21 mouse cellular contexts compared by ENCODE assay signal in genomic region chr19:41114611-41115010, GRCm38 (mm10). TPM values are rescaled to one million over a fixed set of nuclear protein-coding genes. Genes with fewer than 3 reads are reported as not detected.
A peak's percentile ranks its signal among the peaks of the same experiment; 100 is the strongest.
DNase-seq lines count a peak whose midpoint lies in the region; ATAC-seq lines count a peak whose summit lies in the region.
"Had no signal": no experiment of that assay in that cellular context is flagged by ENCODE, and none has a peak within 500 bp of the region (broad histone marks: within the 10 kb centered on the region; RNA-seq: fewer than 3 reads in every experiment).

No protein-coding gene starts in this region.

- no peak overlapping the region for H3K4me2 ChIP-seq in embryonic facial prominence, embryonic 14.5 days (ENCODE audit: low read depth, low read length)
- no peak overlapping the region for H3K4me2 ChIP-seq in hindbrain, embryonic 11.5 days (replicated peaks; ENCODE audit: low read depth, low read length)
- H3K4me2 ChIP-seq in midbrain, embryonic 15.5 days: no peak overlapping the region
- no peak overlapping the region for H3K4me2 ChIP-seq in liver, embryonic 12.5 days
- H3K4me2 ChIP-seq: embryonic facial prominence, embryonic 12.5 days; limb, embryonic 15.5 days had no signal

- H3K27me3 ChIP-seq in embryonic facial prominence, embryonic 14.5 days (replicated peaks; ENCODE audit: control insufficient read depth, insufficient read depth, low read length): no peaks in the 10 kb centered on the region
- no peaks in the 10 kb centered on the region for H3K27me3 ChIP-seq in hindbrain, embryonic 11.5 days (ENCODE audit: control insufficient read depth, insufficient read depth, low read length)
- peaks cover 12% of the 10 kb centered on the region; the same call in 1 of the 2 replicates for H3K27me3 ChIP-seq in midbrain, embryonic 15.5 days (replicated peaks)
- H3K27me3 ChIP-seq in liver, embryonic 12.5 days (replicated peaks): no peaks in the 10 kb centered on the region
- H3K27me3 ChIP-seq: embryonic facial prominence, embryonic 12.5 days had no signal

- H3K27ac ChIP-seq in embryonic facial prominence, embryonic 14.5 days (replicated peaks; ENCODE audit: low read depth, low read length): no peak overlapping the region
- H3K27ac ChIP-seq in hindbrain, embryonic 11.5 days (ENCODE audit: low read depth, low read length): 0 out of 2 replicates have a peak overlapping the region, but pooled peaks have one; percentile 39
- H3K27ac ChIP-seq in midbrain, embryonic 15.5 days: no peak overlapping the region
- no peak overlapping the region for H3K27ac ChIP-seq in liver, embryonic 12.5 days
- H3K27ac ChIP-seq: embryonic facial prominence, embryonic 12.5 days; heart, adult 2 months; kidney, postnatal 0 days; layer of hippocampus, adult 2 months; left cerebral cortex, adult 2 months; limb, embryonic 15.5 days had no signal

- no peak overlapping the region for H3K4me3 ChIP-seq in embryonic facial prominence, embryonic 14.5 days (ENCODE audit: low read depth, low read length)
- H3K4me3 ChIP-seq in hindbrain, embryonic 11.5 days (ENCODE audit: low read depth, low read length): no peak overlapping the region
- H3K4me3 ChIP-seq in midbrain, embryonic 15.5 days: no peak overlapping the region
- no peak overlapping the region for H3K4me3 ChIP-seq in liver, embryonic 12.5 days
- H3K4me3 ChIP-seq: embryonic facial prominence, embryonic 12.5 days; heart, adult 2 months; layer of hippocampus, adult 2 months; left cerebral cortex, adult 2 months; limb, embryonic 15.5 days had no signal

- peak; percentile 24 for DNase-seq in embryo, embryonic 10.5 days (ENCODE audit: low spot score)
- DNase-seq in embryo, embryonic 11 days: no peak
- DNase-seq in embryonic facial prominence, embryonic 14.5 days (ENCODE audit: low spot score): no peak
- no peak for DNase-seq in hindbrain, embryonic 11.5 days (ENCODE audit: low spot score)
- no peak for DNase-seq in heart, adult 8-10 months (ENCODE audit: low spot score)
- DNase-seq: heart, adult 2 months; heart, postnatal 10 days; lung, adult 2 months; right cerebral cortex, postnatal 4 days had no signal

- no peak overlapping the region for H3K9ac ChIP-seq in embryonic facial prominence, embryonic 14.5 days (ENCODE audit: low read depth, low read length)
- H3K9ac ChIP-seq in hindbrain, embryonic 11.5 days (ENCODE audit: low read depth, low read length): no peak overlapping the region
- no peak overlapping the region for H3K9ac ChIP-seq in midbrain, embryonic 15.5 days
- H3K9ac ChIP-seq in liver, embryonic 12.5 days: no peak overlapping the region
- H3K9ac ChIP-seq: embryonic facial prominence, embryonic 12.5 days; limb, embryonic 15.5 days had no signal

- H3K4me1 ChIP-seq in embryonic facial prominence, embryonic 14.5 days (ENCODE audit: control insufficient read depth, insufficient read depth, low read length): peaks cover 13% of the 10 kb centered on the region
- H3K4me1 ChIP-seq in hindbrain, embryonic 11.5 days (replicated peaks; ENCODE audit: control insufficient read depth, insufficient read depth, low read length): no peaks in the 10 kb centered on the region
- H3K4me1 ChIP-seq in midbrain, embryonic 15.5 days: peaks cover 28% of the 10 kb centered on the region
- H3K4me1 ChIP-seq in liver, embryonic 12.5 days: no peaks in the 10 kb centered on the region

- no peaks in the 10 kb centered on the region for H3K9me3 ChIP-seq in embryonic facial prominence, embryonic 14.5 days (ENCODE audit: control insufficient read depth, low read length)
- H3K9me3 ChIP-seq in hindbrain, embryonic 11.5 days (ENCODE audit: control insufficient read depth, low read length): no peaks in the 10 kb centered on the region
- H3K9me3 ChIP-seq in midbrain, embryonic 15.5 days: no peaks in the 10 kb centered on the region
- no peaks in the 10 kb centered on the region for H3K9me3 ChIP-seq in liver, embryonic 12.5 days (replicated peaks)
- H3K9me3 ChIP-seq: embryonic facial prominence, embryonic 12.5 days; limb, embryonic 15.5 days had no signal

- H3K36me3 ChIP-seq in embryonic facial prominence, embryonic 14.5 days (ENCODE audit: control insufficient read depth, insufficient read depth, low read length): no peaks in the 10 kb centered on the region
- H3K36me3 ChIP-seq in hindbrain, embryonic 11.5 days (ENCODE audit: control insufficient read depth, insufficient read depth, low read length): no peaks in the 10 kb centered on the region
- H3K36me3 ChIP-seq in midbrain, embryonic 15.5 days (replicated peaks): no peaks in the 10 kb centered on the region
- H3K36me3 ChIP-seq in liver, embryonic 12.5 days: no peaks in the 10 kb centered on the region
- H3K36me3 ChIP-seq: embryonic facial prominence, embryonic 12.5 days; limb, embryonic 15.5 days had no signal

- 31% methylated on average over 5 of the region's 5 CpGs for WGBS in embryonic facial prominence, embryonic 14.5 days
- WGBS in hindbrain, embryonic 11.5 days: 44% methylated on average over 5 of the region's 5 CpGs
- 13% methylated on average over 5 of the region's 5 CpGs for WGBS in midbrain, embryonic 15.5 days
- 31% methylated on average over 5 of the region's 5 CpGs for WGBS in liver, embryonic 12.5 days (ENCODE audit: insufficient replicate concordance)

- peak; percentile 42; the same call in 1 of the 2 replicates for ATAC-seq in embryonic facial prominence, embryonic 14.5 days (ENCODE audit: low read depth)
- peak; percentile 50; the same call in 1 of the 2 replicates for ATAC-seq in hindbrain, embryonic 11.5 days (ENCODE audit: low FRiP score)
- ATAC-seq in midbrain, embryonic 15.5 days (replicated peaks): 0 out of 2 replicates have a peak, but pooled peaks have one; percentile 66
- no peak for ATAC-seq in liver, embryonic 12.5 days
- no peak for ATAC-seq in frontal cortex, adult (ENCODE audit: low TSS enrichment)
- ATAC-seq: intestine, embryonic 16.5 days had no signal

RNA-seq across cellular contexts. Expression of gene Opalin, which starts 37.7 kb away (rescaled TPM):
- not detected in 2 replicates for polyA plus RNA-seq in embryonic facial prominence, embryonic 14.5 days (2014; fragmentation: Nextera tagmentation; extraction: Ambion mirVana)
- not detected in 2 replicates for polyA plus RNA-seq in hindbrain, embryonic 11.5 days (2014; fragmentation: Nextera tagmentation; extraction: Ambion mirVana)
- polyA plus RNA-seq in midbrain, embryonic 15.5 days (2015; fragmentation: Nextera tagmentation; extraction: Ambion mirVana): not detected in 2 replicates
- not detected in 2 replicates for polyA plus RNA-seq in liver, embryonic 12.5 days (2016; fragmentation: Nextera tagmentation; extraction: Ambion mirVana)
- not detected for total RNA-seq in heart, adult 8-10 months (2022)
- total RNA-seq: adrenal gland, postnatal 4 days; gastrocnemius, adult 8-10 months; heart, adult 2 months; heart, postnatal 10 days had no signal
- polyA plus RNA-seq: embryonic facial prominence, embryonic 12.5 days; heart, adult 2 months; intestine, embryonic 16.5 days; kidney, postnatal 0 days; limb, embryonic 15.5 days; lung, adult 2 months; stomach, embryonic 14.5 days had no signal

Comparison
In these comparisons a context has a peak if more than half of its experiments do, and no peak if none do; other contexts are left out.
1. ATAC-seq: peak in embryonic facial prominence, embryonic 14.5 days (single experiment), hindbrain, embryonic 11.5 days (single experiment) and midbrain, embryonic 15.5 days (single experiment); none in liver, embryonic 12.5 days (single experiment) and frontal cortex, adult (single experiment).